Mouse (Mus musculus) limb, embryonic 11.5 days (tissue): ENCODE results near the gene Rsl1d1. TPM values are rescaled to one million over a fixed set of nuclear protein-coding genes. Genes with fewer than 3 reads are reported as not detected.
"Not testable (repeated sequence)": the region's sequence is repeated elsewhere in the genome, so short reads cannot be mapped to it uniquely, and the experiment has no call there.

ENCODE experiments used
- ATAC-seq: fragments of 200-750 bp; cut with Nextera tagmentation; 2 replicates; pipeline ENCODE4 v1.8.0; 2017; ENCODE audit warnings: low read depth; ENCODE audit not compliant: insufficient number of reproducible peaks, low FRiP score, low TSS enrichment
- DNase-seq: peaks from one replicate; pipeline ENCODE4 v3.0.0-alpha.2; 2015; ENCODE audit warnings: low spot score
- H3K27ac ChIP-seq: fragments of 300-500 bp; sonication (generic); replicated peaks from 2 replicates; pipeline ENCODE4 v1.5.1; 2014; ENCODE audit warnings: low read depth, mild to moderate bottlenecking, low read length
- H3K27me3 ChIP-seq: fragments of 300-500 bp; sonication (generic); 2 replicates; pipeline ENCODE4 v1.6.1; 2014; ENCODE audit warnings: mild to moderate bottlenecking, low read length, mixed read lengths; ENCODE audit not compliant: control insufficient read depth, insufficient read depth
- H3K36me3 ChIP-seq: fragments of 300-500 bp; sonication (generic); 2 replicates; pipeline ENCODE4 v1.6.1; 2014; ENCODE audit warnings: mild to moderate bottlenecking, low read length, moderate library complexity, mixed read lengths; ENCODE audit not compliant: control insufficient read depth, insufficient read depth
- H3K4me1 ChIP-seq: fragments of 300-500 bp; sonication (generic); 2 replicates; pipeline ENCODE4 v1.6.1; 2014; ENCODE audit warnings: low read length, mixed read lengths; ENCODE audit not compliant: control insufficient read depth, insufficient read depth
- H3K4me2 ChIP-seq: fragments of 300-500 bp; sonication (generic); 2 replicates; pipeline ENCODE4 v1.6.1; 2014; ENCODE audit warnings: low read depth, mild to moderate bottlenecking, moderate library complexity; ENCODE audit not compliant: severe bottlenecking
- H3K4me3 ChIP-seq: fragments of 300-500 bp; sonication (generic); 2 replicates; pipeline ENCODE4 v1.5.1; 2014; ENCODE audit warnings: low read depth, low read length
- H3K9ac ChIP-seq: fragments of 300-500 bp; sonication (generic); 2 replicates; pipeline ENCODE4 v1.6.1; 2014; ENCODE audit warnings: mild to moderate bottlenecking, low read length
- H3K9me3 ChIP-seq: fragments of 300-500 bp; sonication (generic); 2 replicates; pipeline ENCODE4 v1.6.1; 2016; ENCODE audit warnings: low read length; ENCODE audit not compliant: control insufficient read depth
- WGBS: fragments of 180-500 bp; shearing (Covaris S2); extraction: QIAGEN DNeasy Blood & Tissue Kit; methylation state at CpG from one replicate; pipeline ENCODE4 v1.1.7; 2014; 5-methylcytosine and 5-hydroxymethylcytosine counted together
- microRNA-seq: library from miRNA; unstranded; fragments of <30 nt; microRNA quantifications from one replicate; pipeline ENCODE4, GENCODE M21; 2016
- polyA plus RNA-seq: library from polyadenylated mRNA; unstranded; fragments of >200 nt; fragmentation: Nextera tagmentation; extraction: Ambion mirVana; gene quantifications from 2 replicates; pipeline ENCODE4 v1.2.1, GENCODE M21; 2014

Gene Rsl1d1
- polyA plus RNA-seq, 1 experiment from 2014 or later = 266 TPM

DNA sequence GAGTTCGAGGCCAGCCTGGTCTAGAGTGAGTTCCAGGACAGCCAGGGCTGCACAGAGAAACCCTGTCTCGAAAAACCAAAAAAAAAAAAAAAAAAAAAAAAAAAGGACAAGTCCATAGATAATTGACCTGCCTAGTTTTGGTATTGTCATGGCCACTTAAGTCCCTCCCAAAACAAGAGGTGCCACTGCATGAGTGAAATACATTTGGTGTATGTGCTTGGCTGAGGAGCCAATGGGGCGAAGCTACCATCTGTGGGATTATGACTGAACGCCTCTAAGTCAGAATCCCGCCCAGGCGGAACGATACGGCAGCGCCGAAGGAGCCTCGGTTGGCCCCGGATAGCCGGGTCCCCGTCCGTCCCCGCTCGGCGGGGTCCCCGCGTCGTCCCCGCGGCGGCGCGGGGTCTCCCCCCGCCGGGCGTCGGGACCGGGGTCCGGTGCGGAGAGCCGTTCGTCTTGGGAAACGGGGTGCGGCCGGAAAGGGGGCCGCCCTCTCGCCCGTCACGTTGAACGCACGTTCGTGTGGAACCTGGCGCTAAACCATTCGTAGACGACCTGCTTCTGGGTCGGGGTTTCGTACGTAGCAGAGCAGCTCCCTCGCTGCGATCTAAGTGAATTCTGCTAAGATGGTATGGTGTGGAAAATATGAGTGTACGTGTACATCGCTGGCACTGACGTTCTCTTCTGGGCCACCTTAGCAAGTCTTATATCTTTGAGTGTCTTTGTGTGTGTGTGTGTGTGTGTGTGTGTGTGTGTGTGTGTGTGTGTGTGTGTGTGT lies 59.2 kb downstream of the Rsl1d1 start:
- not testable (repeated sequence) for H3K27me3 ChIP-seq, H3K9me3 ChIP-seq, H3K4me2 ChIP-seq, H3K4me1 ChIP-seq, ATAC-seq, H3K4me3 ChIP-seq, H3K9ac ChIP-seq, H3K27ac ChIP-seq, H3K36me3 ChIP-seq
- DNase-seq = peak; percentile 48
- 17% methylated on average over 54 of the region's 56 CpGs for WGBS

Small RNA genes lying within 50 kb of the gene (microRNA-seq; reads per million reads assigned to microRNA genes)
- gene Gm23935 = 114 reads per million, percentile 50 among the genes with 10 or more reads in this experiment

Other genes with a start within 250 kb of the Rsl1d1 start
- 54.2 and 56.4 TPM in 2 replicates for gene Snn, start 142.4 kb downstream of the Rsl1d1 start, polyA plus RNA-seq
- 87.2 and 90.2 TPM in 2 replicates for gene Litaf, start 137.2 kb downstream of the Rsl1d1 start, polyA plus RNA-seq
- 33.7 and 39.9 TPM in 2 replicates for gene Txndc11, start 68.7 kb downstream of the Rsl1d1 start, polyA plus RNA-seq
- 83.0 and 85.1 TPM in 2 replicates for gene Zc3h7a, start 26.9 kb downstream of the Rsl1d1 start, polyA plus RNA-seq
- 119 and 123 TPM in 2 replicates for gene Gspt1, start 51.0 kb upstream of the Rsl1d1 start, polyA plus RNA-seq
- not detected in 2 replicates for gene Tnfrsf17, start 110.5 kb upstream of the Rsl1d1 start, polyA plus RNA-seq
- 9.5 and 10.3 TPM in 2 replicates for gene Snx29, start 119.6 kb upstream of the Rsl1d1 start, polyA plus RNA-seq